Mouse (Mus musculus) right cerebral cortex, adult 2 months (tissue): Measurements from ENCODE around the gene Exoc6.
"Not testable (repeated sequence)": the region's sequence is repeated elsewhere in the genome, so short reads cannot be mapped to it uniquely, and the experiment has no call there.

Source experiments
- DNase-seq, 2 experiments: peaks; one replicate each; pipeline ENCODE4 v3.0.0; 2021 to 2022; ENCODE audit warnings: low spot score in 2 of 2

The Exoc6 gene

GRCm38 (mm10) chr19:37537717-37538116, 12.5 kb upstream of the Exoc6 start:
- DNase-seq, result no peak

GRCm38 (mm10) chr19:37540201-37540600, 10.0 kb upstream of the Exoc6 start:
- no peak for DNase-seq

GRCm38 (mm10) chr19:37543537-37544326, 6.5 kb upstream of the Exoc6 start:
- no peak for DNase-seq

GRCm38 (mm10) chr19:37544476-37544875, 5.7 kb upstream of the Exoc6 start:
- DNase-seq, result no peak

- DNase-seq, result no peak
Observed at GRCm38 (mm10) chr19:37545231-37545630, 5.0 kb upstream of the Exoc6 start.

GRCm38 (mm10) chr19:37545725-37546124, 4.5 kb upstream of the Exoc6 start:
- DNase-seq, result no peak

- DNase-seq, result no peak
Observed at GRCm38 (mm10) chr19:37546776-37547175, 3.4 kb upstream of the Exoc6 start.

GRCm38 (mm10) chr19:37551040-37551566, 885 bp downstream of the Exoc6 start:
- no peak for DNase-seq

GRCm38 (mm10) chr19:37553376-37554265, 3.4 kb downstream of the Exoc6 start:
- no peak for DNase-seq

- not testable (repeated sequence) for DNase-seq
Observed at GRCm38 (mm10) chr19:37554266-37554650, 4.0 kb downstream of the Exoc6 start.

- no peak for DNase-seq
Observed at GRCm38 (mm10) chr19:37555863-37556566, 5.8 kb downstream of the Exoc6 start.

GRCm38 (mm10) chr19:37557898-37558297, 7.7 kb downstream of the Exoc6 start:
- DNase-seq, result no peak

GRCm38 (mm10) chr19:37559286-37560079, 9.3 kb downstream of the Exoc6 start:
- DNase-seq, result no peak

GRCm38 (mm10) chr19:37560080-37560427, 9.8 kb downstream of the Exoc6 start:
- no peak for DNase-seq

- DNase-seq, result no peak
Observed at GRCm38 (mm10) chr19:37561106-37561892, 11.1 kb downstream of the Exoc6 start.

- DNase-seq, result peak; percentile 38 to 58
Observed at GRCm38 (mm10) chr19:37563763-37564162, 13.5 kb downstream of the Exoc6 start.

GRCm38 (mm10) chr19:37565806-37566205, 15.6 kb downstream of the Exoc6 start:
- no peak for DNase-seq

GRCm38 (mm10) chr19:37569186-37569754, 19.1 kb downstream of the Exoc6 start:
- no peak for DNase-seq

GRCm38 (mm10) chr19:37570966-37571718, 20.9 kb downstream of the Exoc6 start:
- no peak for DNase-seq
